ENCODE assay signal across 8 mouse cellular contexts in the genomic region with DNA sequence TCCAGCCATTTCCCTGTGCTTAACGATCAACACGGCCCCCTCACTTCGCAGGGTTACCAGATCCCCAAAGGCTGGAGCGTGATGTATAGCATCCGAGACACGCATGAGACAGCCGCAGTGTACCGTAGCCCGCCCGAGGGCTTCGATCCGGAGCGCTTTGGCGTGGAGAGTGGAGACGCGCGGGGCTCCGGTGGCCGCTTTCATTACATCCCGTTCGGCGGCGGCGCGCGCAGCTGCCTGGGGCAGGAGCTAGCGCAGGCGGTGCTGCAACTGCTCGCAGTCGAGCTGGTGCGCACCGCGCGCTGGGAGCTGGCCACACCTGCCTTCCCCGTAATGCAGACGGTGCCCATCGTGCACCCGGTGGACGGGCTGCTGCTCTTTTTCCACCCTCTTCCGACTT. TPM values are rescaled to one million over a fixed set of nuclear protein-coding genes. Genes with fewer than 3 reads are reported as not detected.
A peak's percentile ranks its signal among the peaks of the same experiment; 100 is the strongest.
DNase-seq lines count a peak whose midpoint lies in the region; ATAC-seq lines count a peak whose summit lies in the region.

No protein-coding gene starts in this region.

- no peak for DNase-seq in frontal cortex, postnatal 10 days (ENCODE audit: low spot score in 2 of 2)
- peak; percentile 54 for DNase-seq in testis, postnatal 10 days (ENCODE audit: low spot score)
- no peak for DNase-seq in testis, postnatal 14 days (ENCODE audit: low spot score)
- no peak for DNase-seq in urinary bladder, postnatal 10 days (ENCODE audit: low spot score)
- DNase-seq in gastrocnemius, adult 18-20 months (ENCODE audit: low spot score), result no peak

- no peaks in the 10 kb centered on the region for H3K36me3 ChIP-seq in hindbrain, embryonic 12.5 days
- H3K36me3 ChIP-seq in midbrain, embryonic 13.5 days, result no peaks in the 10 kb centered on the region

- peaks cover 100% of the 10 kb centered on the region for H3K27me3 ChIP-seq in hindbrain, embryonic 12.5 days
- peaks cover 100% of the 10 kb centered on the region for H3K27me3 ChIP-seq in midbrain, embryonic 13.5 days

- peak overlapping the region; percentile 57 for H3K4me2 ChIP-seq in hindbrain, embryonic 12.5 days (replicated peaks)
- H3K4me2 ChIP-seq in midbrain, embryonic 13.5 days (replicated peaks), result peak overlapping the region; percentile 56

- no peak overlapping the region for H3K27ac ChIP-seq in hindbrain, embryonic 12.5 days
- no peak overlapping the region for H3K27ac ChIP-seq in midbrain, embryonic 13.5 days

- WGBS in hindbrain, embryonic 12.5 days, result 2% methylated on average over 40 of the region's 40 CpGs
- WGBS in midbrain, embryonic 13.5 days, result under 1% methylated on average over 40 of the region's 40 CpGs

- peak overlapping the region; percentile 34 for H3K4me3 ChIP-seq in hindbrain, embryonic 12.5 days
- peak overlapping the region; percentile 33 for H3K4me3 ChIP-seq in midbrain, embryonic 13.5 days (replicated peaks)

- H3K9ac ChIP-seq in hindbrain, embryonic 12.5 days, result 0 out of 2 replicates have a peak overlapping the region, but pooled peaks have one; percentile 10
- 0 out of 2 replicates have a peak overlapping the region, but pooled peaks have one; percentile 28 for H3K9ac ChIP-seq in midbrain, embryonic 13.5 days (replicated peaks)

- peaks cover 29% of the 10 kb centered on the region for H3K4me1 ChIP-seq in hindbrain, embryonic 12.5 days
- H3K4me1 ChIP-seq in midbrain, embryonic 13.5 days (replicated peaks), result peaks cover 30% of the 10 kb centered on the region

- ATAC-seq in frontal cortex, adult (ENCODE audit: low TSS enrichment), result peak; percentile 76
- peak; percentile 78 for ATAC-seq in hindbrain, embryonic 12.5 days (ENCODE audit: low FRiP score)
- peak; percentile 76 for ATAC-seq in midbrain, embryonic 13.5 days

- H3K9me3 ChIP-seq in hindbrain, embryonic 12.5 days (replicated peaks), result no peaks in the 10 kb centered on the region
- H3K9me3 ChIP-seq in midbrain, embryonic 13.5 days, result no peaks in the 10 kb centered on the region

RNA-seq across cellular contexts. Expression of a gene that starts 4.7 kb away (rescaled TPM):
- polyA plus RNA-seq in hindbrain, embryonic 12.5 days (2016; fragmentation: Nextera tagmentation; extraction: Ambion mirVana), result 7.9 and 14.2 TPM in 2 replicates
- not detected in 2 replicates for polyA plus RNA-seq in midbrain, embryonic 13.5 days (2015; fragmentation: Nextera tagmentation; extraction: Ambion mirVana)
- total RNA-seq in gastrocnemius, adult 18-20 months (2021), result not detected

RNA-seq across cellular contexts. Expression of a gene that starts 7.5 kb away (rescaled TPM):
- polyA plus RNA-seq in hindbrain, embryonic 12.5 days (2016; fragmentation: Nextera tagmentation; extraction: Ambion mirVana), result 1.8 and 2.0 TPM in 2 replicates
- not detected in 2 replicates for polyA plus RNA-seq in midbrain, embryonic 13.5 days (2015; fragmentation: Nextera tagmentation; extraction: Ambion mirVana)
- not detected for total RNA-seq in gastrocnemius, adult 18-20 months (2021)
